Mouse (Mus musculus): ENCODE results near the gene Twf2. TPM values are rescaled to one million over a fixed set of nuclear protein-coding genes. Genes with fewer than 3 reads are reported as not detected.

Gene Twf2
- polyA plus RNA-seq, 1 experiment, result 21.2 TPM

- H3K27ac ChIP-seq (ENCODE audit: insufficient read depth, low read depth, low read length), result peak overlapping the region; percentile 62
- 78% methylated on average over 9 of the region's 9 CpGs for WGBS
These were observed 27.3 kb downstream of the Twf2 start for GRCm38 (mm10) chr9:106230051-106230733.

GRCm38 (mm10) chr9:106230734-106231106 lies 27.8 kb downstream of the Twf2 start:
- H3K36me3 ChIP-seq (ENCODE audit: control insufficient read depth, insufficient read depth, low read length), result peaks cover 31% of the 10 kb centered on the region
- H3K27me3 ChIP-seq (ENCODE audit: control insufficient read depth, insufficient read depth, low read length), result no peaks in the 10 kb centered on the region
- H3K27ac ChIP-seq (ENCODE audit: insufficient read depth, low read depth, low read length), result peak overlapping the region; percentile 62
- no peak overlapping the region for H3K4me3 ChIP-seq (ENCODE audit: low read depth, low read length)
- no peak for TF ChIP-seq POLR2A (IDR thresholded peaks at IDR 0.05; ENCODE audit: low read depth, low read length)
- TF ChIP-seq CTCF (IDR thresholded peaks at IDR 0.05; ENCODE audit: extremely low read depth, insufficient read length, insufficient replicate concordance, low read depth, low read length), result peak; percentile 42; the same call in 1 of the 2 replicates
- WGBS, result 45% methylated on average over 3 of the region's 3 CpGs
- H3K4me1 ChIP-seq (ENCODE audit: control insufficient read depth, insufficient read depth, insufficient read length, low read length), result peaks cover 7% of the 10 kb centered on the region

More at GRCm38 (mm10) chr9:106230051-106230733, 27.3 kb downstream of the Twf2 start:
- no peaks in the 10 kb centered on the region for H3K27me3 ChIP-seq (ENCODE audit: control insufficient read depth, insufficient read depth, low read length)
- TF ChIP-seq POLR2A (IDR thresholded peaks at IDR 0.05; ENCODE audit: low read depth, low read length), result 0 out of 2 replicates have a peak, but pooled peaks have one; percentile 14
- no peak for TF ChIP-seq CTCF (IDR thresholded peaks at IDR 0.05; ENCODE audit: extremely low read depth, insufficient read length, insufficient replicate concordance, low read depth, low read length)
- peaks cover 26% of the 10 kb centered on the region for H3K36me3 ChIP-seq (ENCODE audit: control insufficient read depth, insufficient read depth, low read length)
- no peak overlapping the region for H3K4me3 ChIP-seq (ENCODE audit: low read depth, low read length)
- peaks cover 9% of the 10 kb centered on the region for H3K4me1 ChIP-seq (ENCODE audit: control insufficient read depth, insufficient read depth, insufficient read length, low read length)

- TF ChIP-seq POLR2A (IDR thresholded peaks at IDR 0.05; ENCODE audit: low read depth, low read length) (no peak), CTCF (IDR thresholded peaks at IDR 0.05; ENCODE audit: extremely low read depth, insufficient read length, insufficient replicate concordance, low read depth, low read length) (no peak)
- WGBS, result 78% methylated on average over 7 of the region's 7 CpGs
- Histone ChIP-seq H3K27ac (ENCODE audit: insufficient read depth, low read depth, low read length) (no peak overlapping the region), H3K4me1 (ENCODE audit: control insufficient read depth, insufficient read depth, insufficient read length, low read length) (peaks cover 2% of the 10 kb centered on the region), H3K27me3 (ENCODE audit: control insufficient read depth, insufficient read depth, low read length) (no peaks in the 10 kb centered on the region), H3K4me3 (ENCODE audit: low read depth, low read length) (no peak overlapping the region), H3K36me3 (ENCODE audit: control insufficient read depth, insufficient read depth, low read length) (peaks cover 36% of the 10 kb centered on the region)
These were observed 28.3 kb downstream of the Twf2 start for GRCm38 (mm10) chr9:106231220-106231619.

GRCm38 (mm10) chr9:106231816-106232215 lies 28.9 kb downstream of the Twf2 start:
- Histone ChIP-seq H3K27ac (ENCODE audit: insufficient read depth, low read depth, low read length) (no peak overlapping the region), H3K4me1 (ENCODE audit: control insufficient read depth, insufficient read depth, insufficient read length, low read length) (no peaks in the 10 kb centered on the region), H3K4me3 (ENCODE audit: low read depth, low read length) (no peak overlapping the region), H3K27me3 (ENCODE audit: control insufficient read depth, insufficient read depth, low read length) (no peaks in the 10 kb centered on the region), H3K36me3 (ENCODE audit: control insufficient read depth, insufficient read depth, low read length) (peaks cover 41% of the 10 kb centered on the region)
- WGBS, result 86% methylated on average over 4 of the region's 4 CpGs
- TF ChIP-seq CTCF (IDR thresholded peaks at IDR 0.05; ENCODE audit: extremely low read depth, insufficient read length, insufficient replicate concordance, low read depth, low read length) (no peak), POLR2A (IDR thresholded peaks at IDR 0.05; ENCODE audit: low read depth, low read length) (no peak)

GRCm38 (mm10) chr9:106232956-106233355 lies 30.0 kb downstream of the Twf2 start:
- no peak overlapping the region for H3K27ac ChIP-seq (ENCODE audit: insufficient read depth, low read depth, low read length)
- no peaks in the 10 kb centered on the region for H3K4me1 ChIP-seq (ENCODE audit: control insufficient read depth, insufficient read depth, insufficient read length, low read length)
- TF ChIP-seq CTCF (IDR thresholded peaks at IDR 0.05; ENCODE audit: extremely low read depth, insufficient read length, insufficient replicate concordance, low read depth, low read length), result no peak
- no peak for TF ChIP-seq POLR2A (IDR thresholded peaks at IDR 0.05; ENCODE audit: low read depth, low read length)
- no peak overlapping the region for H3K4me3 ChIP-seq (ENCODE audit: low read depth, low read length)
- H3K36me3 ChIP-seq (ENCODE audit: control insufficient read depth, insufficient read depth, low read length), result peaks cover 52% of the 10 kb centered on the region
- H3K27me3 ChIP-seq (ENCODE audit: control insufficient read depth, insufficient read depth, low read length), result no peaks in the 10 kb centered on the region
- WGBS, result 89% methylated on average over 3 of the region's 3 CpGs

- no peak for TF ChIP-seq POLR2A (IDR thresholded peaks at IDR 0.05; ENCODE audit: low read depth, low read length)
- no peak for TF ChIP-seq CTCF (IDR thresholded peaks at IDR 0.05; ENCODE audit: extremely low read depth, insufficient read length, insufficient replicate concordance, low read depth, low read length)
- Histone ChIP-seq H3K4me3 (ENCODE audit: low read depth, low read length) (no peak overlapping the region), H3K36me3 (ENCODE audit: control insufficient read depth, insufficient read depth, low read length) (peaks cover 61% of the 10 kb centered on the region), H3K27ac (ENCODE audit: insufficient read depth, low read depth, low read length) (no peak overlapping the region), H3K27me3 (ENCODE audit: control insufficient read depth, insufficient read depth, low read length) (no peaks in the 10 kb centered on the region), H3K4me1 (ENCODE audit: control insufficient read depth, insufficient read depth, insufficient read length, low read length) (no peaks in the 10 kb centered on the region)
- 85% methylated on average over 6 of the region's 6 CpGs for WGBS
These were observed 31.0 kb downstream of the Twf2 start for GRCm38 (mm10) chr9:106233953-106234352.

- no peak overlapping the region for H3K27ac ChIP-seq (ENCODE audit: insufficient read depth, low read depth, low read length)
- H3K4me1 ChIP-seq (ENCODE audit: control insufficient read depth, insufficient read depth, insufficient read length, low read length), result no peaks in the 10 kb centered on the region
- H3K27me3 ChIP-seq (ENCODE audit: control insufficient read depth, insufficient read depth, low read length), result no peaks in the 10 kb centered on the region
- no peak overlapping the region for H3K4me3 ChIP-seq (ENCODE audit: low read depth, low read length)
- 91% methylated on average over 23 of the region's 23 CpGs for WGBS
- no peak for TF ChIP-seq CTCF (IDR thresholded peaks at IDR 0.05; ENCODE audit: extremely low read depth, insufficient read length, insufficient replicate concordance, low read depth, low read length)
- no peak for TF ChIP-seq POLR2A (IDR thresholded peaks at IDR 0.05; ENCODE audit: low read depth, low read length)
- peaks cover 74% of the 10 kb centered on the region for H3K36me3 ChIP-seq (ENCODE audit: control insufficient read depth, insufficient read depth, low read length)
These were observed 32.4 kb downstream of the Twf2 start for GRCm38 (mm10) chr9:106235194-106235830.

Measured in small intestine, adult 2 months (tissue).